Mouse (Mus musculus): ENCODE measurements around the gene Timm23. TPM values are rescaled to one million over a fixed set of nuclear protein-coding genes. Genes with fewer than 3 reads are reported as not detected.

The Timm23 gene
- 390 and 404 TPM in 2 replicates for polyA plus RNA-seq (2012)

DNA sequence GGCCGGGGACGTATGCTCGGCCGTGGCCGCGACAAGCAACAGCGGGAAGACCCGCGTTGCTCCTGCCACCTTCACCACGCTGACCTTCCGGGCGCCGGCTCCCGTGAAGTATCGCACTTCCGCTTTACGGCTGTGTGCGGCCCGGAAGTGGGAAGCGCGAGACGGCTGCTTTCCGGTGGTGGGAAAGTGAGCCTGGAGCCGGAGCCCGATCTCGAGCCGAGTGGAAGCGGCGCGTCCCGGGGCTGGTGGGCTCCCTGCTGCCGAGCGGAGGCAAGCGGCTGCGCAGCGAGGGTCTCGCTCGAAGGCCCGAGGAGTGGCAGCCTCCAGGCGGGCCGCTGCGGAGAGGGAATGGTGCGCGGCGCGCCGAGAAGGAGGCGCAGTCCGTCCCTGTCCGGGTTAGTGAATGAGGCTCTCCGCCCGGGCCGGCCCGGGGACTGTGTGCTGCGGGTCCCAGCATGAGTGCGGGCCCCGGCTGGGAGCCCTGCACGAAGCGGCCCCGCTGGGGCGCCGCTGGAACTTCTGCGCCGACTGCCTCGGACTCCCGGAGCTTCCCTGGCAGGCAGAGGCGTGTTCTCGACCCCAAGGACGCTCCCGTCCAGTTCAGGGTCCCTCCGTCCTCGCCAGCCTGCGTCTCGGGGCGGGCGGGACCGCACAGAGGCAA lies at the start of gene Timm23, which contains the start of gene Parg:
Timm23 (minus strand) TSS at position 108 of the 661 bp plus-strand sequence.
Parg (plus strand) TSS at position 159 of the 661 bp plus-strand sequence.

DNA sequence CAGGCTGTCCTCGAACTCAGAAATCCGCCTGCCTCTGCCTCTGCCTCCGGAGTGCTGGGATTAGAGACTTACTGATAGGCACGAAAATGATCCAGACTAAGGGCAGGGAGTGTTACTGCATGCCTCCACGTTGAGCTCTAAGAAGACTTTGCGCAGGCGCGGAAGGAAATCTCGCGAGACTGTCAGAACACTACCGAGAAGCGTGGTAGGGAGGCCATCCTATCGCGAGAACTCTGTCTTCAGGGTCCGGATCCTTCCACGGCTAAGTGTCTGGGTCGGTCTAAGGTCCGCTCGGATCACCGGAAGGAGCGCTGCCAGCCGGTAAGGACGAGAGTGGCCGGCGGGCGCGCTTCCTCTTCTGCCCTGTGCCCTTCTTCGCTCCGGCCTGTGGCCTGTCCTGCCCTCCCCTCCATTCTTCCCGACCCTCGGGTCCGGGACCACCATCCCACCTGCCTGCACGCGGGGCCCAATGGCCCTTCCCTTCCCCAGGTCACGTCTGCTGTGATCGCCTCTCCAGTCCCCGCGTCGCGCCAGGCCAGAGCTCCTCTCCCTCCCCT lies 41.9 kb downstream of the Timm23 start, which contains the start of gene Ncoa4:
Ncoa4 (plus strand) TSS at position 176 of the 557 bp plus-strand sequence.

DNA sequence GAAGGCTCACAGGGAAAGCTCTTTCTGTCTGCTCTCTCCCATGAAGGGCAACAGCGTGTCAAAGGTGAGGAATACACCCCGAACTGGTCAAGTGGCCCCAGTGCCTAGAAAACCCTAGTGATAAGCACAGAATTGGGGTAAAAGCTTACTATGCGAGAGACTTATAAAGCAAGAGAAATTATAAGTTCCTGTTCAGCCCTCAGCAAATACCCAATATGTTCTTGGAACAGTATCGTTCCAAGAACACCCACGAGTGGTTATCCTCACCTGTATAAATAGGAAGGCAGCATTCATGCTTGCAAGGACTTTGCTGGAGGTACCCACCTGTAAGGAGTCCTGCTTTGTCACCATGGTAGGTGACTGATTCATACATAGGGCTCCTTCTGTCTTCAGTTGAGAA lies 60.0 kb downstream of the Timm23 start, which contains the start of gene Msmb:
Msmb (plus strand) TSS at position 301 of the 400 bp plus-strand sequence.

Other genes with a start within 250 kb of the Timm23 start
- gene Galnt15, start 172.9 kb downstream of the Timm23 start, polyA plus RNA-seq (2012): not detected in 2 replicates
- 6.8 and 8.0 TPM in 2 replicates for gene Oxnad1, start 116.5 kb downstream of the Timm23 start, polyA plus RNA-seq (2012)
- gene Dph3, start 116.2 kb downstream of the Timm23 start, polyA plus RNA-seq (2012): 26.4 and 36.9 TPM in 2 replicates
- gene Msmb, start 59.9 kb downstream of the Timm23 start, polyA plus RNA-seq (2012): not detected in 2 replicates
- 9.5 and 10.9 TPM in 2 replicates for gene Ncoa4, start 42.0 kb downstream of the Timm23 start, polyA plus RNA-seq (2012)
- gene Parg, start 51 bp upstream of the Timm23 start, polyA plus RNA-seq (2012): 19.8 and 20.4 TPM in 2 replicates
- 0.15 and 0.17 TPM in 2 replicates for gene Ogdhl, start 120.1 kb upstream of the Timm23 start, polyA plus RNA-seq (2012)
- not detected in 2 replicates for gene 1700024G13Rik, start 186.5 kb upstream of the Timm23 start, polyA plus RNA-seq (2012)

All from megakaryocyte-erythroid progenitor cell, adult 5 weeks (primary cell).